Mouse (Mus musculus) left cerebral cortex, adult 9 months (tissue): ENCODE measurements at regions not wholly inside any gene's neighbourhood (a gene's known extent, or its start where the extent isn't known, plus 50 kb on each side); places are given as distances from the start of the nearest gene placed in this dataset.

Experiments used
- DNase-seq, 2 experiments: peaks; one replicate each; pipeline ENCODE4 v3.0.0; 2022; ENCODE audit warnings: low spot score in 2 of 2

DNA sequence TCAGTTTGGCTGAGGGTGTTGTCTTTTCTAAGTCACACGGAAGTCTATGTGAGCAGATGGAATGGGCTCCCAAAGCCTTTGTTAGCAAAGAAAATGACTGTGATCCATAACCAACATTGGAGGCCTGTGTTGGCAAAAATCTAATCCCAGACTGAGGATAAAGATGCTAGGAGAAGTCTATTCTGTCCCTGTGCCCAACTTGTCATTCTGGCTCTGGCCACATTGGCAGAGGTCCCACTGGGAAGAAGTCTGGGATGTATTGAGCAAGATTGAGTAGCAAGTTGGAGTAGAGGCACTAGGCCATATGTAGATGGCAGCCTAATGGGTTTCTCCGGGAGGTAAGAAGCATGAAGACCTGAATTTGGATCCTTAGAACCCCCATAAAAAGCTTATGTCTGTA is 54.1 kb downstream of the Nog start:
- DNase-seq = no peak

- DNase-seq = peak in 1 of 2 experiments; percentile 33
These were observed 58.8 kb downstream of the Nog start for GRCm38 (mm10) chr11:89243370-89243769.

DNA sequence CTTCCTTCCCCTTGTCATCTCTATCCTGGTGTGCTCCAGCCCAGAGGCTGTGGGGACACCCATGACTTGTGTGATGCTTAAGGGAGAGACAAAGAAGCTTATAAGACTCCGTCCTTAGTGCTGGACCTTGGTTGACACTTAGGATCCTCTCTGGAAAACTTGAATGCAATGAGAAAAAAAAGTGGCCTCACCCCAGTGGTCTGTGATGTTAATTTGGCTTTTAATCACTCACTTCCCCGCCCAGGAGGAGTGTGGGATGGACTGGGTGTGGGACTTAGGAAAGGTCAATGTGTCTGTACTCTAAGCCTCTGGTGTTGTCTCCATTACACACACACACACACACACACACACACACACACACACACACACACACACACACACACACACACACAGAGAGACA is 60.0 kb downstream of the Nog start:
- DNase-seq = no peak

GRCm38 (mm10) chr11:89239891-89240290 is 62.2 kb downstream of the Nog start:
- no peak for DNase-seq

DNA sequence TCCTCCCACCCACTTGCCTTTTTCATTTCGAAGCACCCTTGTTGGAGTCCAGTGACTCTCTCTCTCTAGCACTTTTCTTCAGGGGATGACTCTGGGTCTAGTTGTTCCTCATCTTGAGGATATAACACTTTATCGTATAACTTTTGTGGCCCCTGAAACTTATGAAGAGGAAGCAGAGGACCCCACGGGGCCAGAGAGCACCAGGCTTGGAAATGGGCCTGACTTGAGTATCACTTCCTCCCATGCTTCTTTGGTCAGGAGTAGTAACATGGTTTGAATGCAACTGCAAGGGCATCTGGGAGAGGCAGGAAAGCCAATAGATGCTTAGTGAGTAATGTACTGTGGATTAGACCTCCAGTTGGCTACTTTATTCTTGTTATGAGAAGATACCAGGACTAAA is 65.2 kb downstream of the Nog start:
- DNase-seq = no peak

GRCm38 (mm10) chr11:89232884-89233480 is 69.2 kb downstream of the Nog start:
- DNase-seq = no peak

DNA sequence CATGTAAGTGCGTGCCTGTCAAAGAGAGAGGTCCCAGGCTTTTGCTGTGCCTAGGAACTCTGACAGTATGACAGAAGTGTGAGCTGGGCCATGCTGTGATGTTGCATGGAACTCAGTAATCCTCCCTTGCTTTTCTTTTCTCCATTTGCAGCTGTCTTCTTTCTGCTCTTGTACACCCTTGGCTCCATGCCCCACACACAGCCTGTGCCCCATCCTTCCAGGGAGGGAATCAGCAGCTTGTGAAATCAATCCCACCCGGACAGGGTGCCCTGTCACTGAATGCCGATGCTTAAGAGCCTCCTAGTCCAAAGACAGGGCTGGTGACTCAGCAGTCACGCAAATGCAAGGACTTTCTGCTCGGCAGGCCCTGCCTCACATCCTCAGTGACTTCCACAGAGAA is 72.4 kb downstream of the Nog start:
- DNase-seq = no peak

- DNase-seq = no peak
These were observed 88.9 kb downstream of the Nog start for GRCm38 (mm10) chr11:89213204-89213603.

GRCm38 (mm10) chr11:89209531-89209950 is 92.6 kb downstream of the Nog start:
- no peak for DNase-seq

GRCm38 (mm10) chr11:89209072-89209471 is 93.1 kb downstream of the Nog start:
- DNase-seq = no peak

- DNase-seq = no peak
These were observed 95.3 kb downstream of the Nog start for GRCm38 (mm10) chr11:89206788-89207187.

DNA sequence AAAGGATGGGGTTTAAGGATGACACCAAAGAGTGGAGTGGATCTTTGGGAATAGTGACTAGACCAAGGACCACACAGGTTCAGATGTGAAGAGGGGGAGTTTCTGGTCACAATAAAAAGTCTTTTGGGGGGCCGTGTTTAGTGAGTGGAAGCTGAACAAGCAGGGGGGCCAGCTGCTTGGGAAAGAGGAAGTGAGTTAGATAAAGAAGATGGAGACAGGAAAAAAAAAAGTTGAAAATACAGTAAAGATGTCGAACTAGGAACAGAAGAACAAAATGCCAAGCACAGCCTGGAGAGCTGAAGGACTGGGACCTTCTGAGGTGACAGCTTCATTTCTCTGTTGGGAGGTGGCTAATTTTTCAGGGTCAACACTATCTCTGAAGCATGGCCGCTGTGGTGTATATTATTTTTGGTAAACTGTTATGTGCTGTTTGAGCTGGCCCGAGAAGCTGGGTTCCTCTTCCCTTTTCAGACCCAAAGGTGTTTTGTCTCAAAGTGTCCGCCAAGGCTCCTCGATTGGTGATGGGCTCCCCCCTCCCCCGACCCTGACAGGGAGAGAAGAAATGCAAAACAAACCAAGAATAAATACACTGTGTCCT is 97.1 kb downstream of the Nog start:
- no peak for DNase-seq

- DNase-seq = no peak
These were observed 101.7 kb downstream of the Nog start for GRCm38 (mm10) chr11:89200458-89200857.

GRCm38 (mm10) chr11:89192815-89193214 is 109.3 kb downstream of the Nog start:
- no peak for DNase-seq

- peak; percentile 16 to 23 for DNase-seq
These were observed 113.4 kb downstream of the Gm525 start for GRCm38 (mm10) chr11:89186911-89187621.

GRCm38 (mm10) chr11:89185862-89186261 is 112.2 kb downstream of the Gm525 start:
- DNase-seq = no peak

- no peak for DNase-seq
These were observed 107.8 kb downstream of the Gm525 start for GRCm38 (mm10) chr11:89181471-89181870.

DNA sequence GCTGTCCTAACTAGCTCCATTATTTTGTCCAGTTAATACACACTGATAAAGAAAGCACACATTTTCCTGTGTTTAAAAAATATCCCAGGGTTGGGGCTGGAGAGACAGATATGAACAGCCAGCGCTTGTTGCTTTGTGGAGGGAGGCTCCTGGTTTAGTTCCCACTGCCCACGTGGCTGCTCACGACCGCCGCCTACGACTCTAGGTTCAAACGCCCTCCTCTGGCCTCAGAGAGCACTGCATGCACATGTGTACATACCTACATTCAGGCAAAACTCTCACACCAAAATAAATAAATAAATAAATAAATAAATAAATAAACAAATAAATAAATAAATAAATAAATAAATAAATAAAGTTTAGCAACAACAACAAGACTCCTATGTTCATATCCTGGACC is 104.8 kb downstream of the Gm525 start:
- no peak for DNase-seq

DNA sequence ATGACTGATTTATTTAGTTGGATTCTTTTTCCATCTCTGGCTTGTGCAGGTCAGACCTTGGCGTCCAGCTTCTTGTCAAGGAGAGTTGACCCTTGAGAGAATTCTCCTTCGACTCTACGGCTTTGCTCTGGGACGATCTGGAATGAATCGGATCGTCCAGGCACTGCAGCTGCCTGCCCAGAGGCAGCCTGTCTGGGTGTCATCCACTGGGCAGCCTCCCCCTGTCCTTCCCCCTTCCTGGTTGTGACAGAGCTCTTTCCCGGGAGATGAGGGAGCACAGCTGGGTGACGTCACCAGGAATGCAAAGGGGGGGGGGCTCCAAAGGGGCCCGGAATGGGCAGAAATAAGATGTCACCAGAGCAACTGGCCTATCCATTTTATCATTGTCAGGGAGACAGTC is 101.9 kb downstream of the Gm525 start:
- no peak for DNase-seq

GRCm38 (mm10) chr11:89174967-89175366 is 101.3 kb downstream of the Gm525 start:
- DNase-seq = no peak

DNA sequence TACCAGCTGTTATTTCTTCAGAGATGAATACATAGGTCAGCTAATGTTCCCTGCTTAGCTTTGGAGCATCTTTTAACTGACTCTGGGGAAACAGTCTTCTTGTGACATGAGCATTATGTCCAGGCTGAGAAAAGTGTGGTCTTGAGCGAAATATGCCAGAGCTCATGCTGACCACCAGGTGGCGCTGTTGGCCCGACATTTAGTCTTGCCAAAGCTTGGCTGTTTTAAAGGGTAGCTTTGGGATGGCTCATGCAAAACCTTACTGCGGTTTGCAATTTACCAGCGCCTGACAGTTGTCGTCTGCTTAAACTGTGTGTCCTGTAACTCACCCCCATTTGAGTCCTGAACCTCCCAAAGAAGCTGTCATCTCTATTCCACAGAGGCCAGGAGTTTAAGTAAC is 91.6 kb downstream of the Gm525 start:
- peak in 1 of 2 experiments; percentile 72 for DNase-seq

GRCm38 (mm10) chr11:89153466-89154406 is 80.1 kb downstream of the Gm525 start:
- DNase-seq = no peak
